Mouse (Mus musculus) neural tube, postnatal 0 days (tissue): ENCODE measurements around the gene Pptc7. TPM values are rescaled to one million over a fixed set of nuclear protein-coding genes. Genes with fewer than 3 reads are reported as not detected.

Experiments used
- polyA plus RNA-seq: library from polyadenylated mRNA; unstranded; fragments of >200 nt; fragmentation: Nextera tagmentation; extraction: Ambion mirVana; gene quantifications from 2 replicates; pipeline ENCODE4 v1.2.1, GENCODE M21; 2015

The Pptc7 gene
- polyA plus RNA-seq, result 10.6 and 12.1 TPM in 2 replicates

DNA sequence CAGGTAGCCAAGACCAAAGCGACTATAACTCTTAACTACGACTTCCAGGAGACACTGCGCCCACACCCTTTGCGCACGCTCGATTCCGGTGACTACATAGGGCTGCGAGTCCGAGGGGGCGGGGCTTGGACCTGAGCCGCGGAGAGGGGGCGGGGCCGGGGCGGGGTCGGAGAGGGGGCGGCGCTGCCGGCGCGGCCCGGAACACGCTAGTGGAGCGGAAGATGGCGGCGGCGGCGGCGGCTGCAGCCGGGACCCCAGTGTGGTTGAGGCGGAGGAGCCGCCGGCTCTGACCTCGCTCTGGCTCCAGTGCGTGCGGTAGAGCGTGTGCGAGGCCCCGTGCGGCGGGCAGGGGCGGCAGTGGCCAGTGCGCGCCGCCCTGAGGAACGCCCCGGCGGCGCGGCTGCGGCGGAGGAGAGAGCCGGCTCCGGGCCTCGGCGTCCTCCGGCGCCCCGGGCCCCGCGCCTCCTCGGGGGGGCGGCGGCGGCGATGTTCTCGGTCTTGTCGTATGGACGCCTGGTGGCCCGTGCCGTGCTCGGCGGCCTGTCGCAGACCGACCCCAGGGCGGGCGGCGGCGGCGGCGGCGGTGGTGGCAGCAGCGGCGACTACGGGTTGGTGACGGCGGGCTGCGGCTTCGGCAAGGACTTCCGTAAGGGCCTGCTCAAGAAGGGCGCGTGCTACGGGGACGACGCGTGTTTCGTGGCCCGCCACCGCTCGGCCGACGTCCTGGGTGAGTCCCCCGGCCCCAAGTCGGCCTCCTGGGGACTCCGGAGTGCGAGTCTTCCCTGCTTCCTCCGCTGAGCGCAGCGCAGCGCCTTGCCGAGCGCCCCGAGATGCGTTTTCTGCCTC, at the start of gene Pptc7:
Gene Pptc7, plus strand, starts transcription at position 183 of the 846 bp plus-strand sequence.

DNA sequence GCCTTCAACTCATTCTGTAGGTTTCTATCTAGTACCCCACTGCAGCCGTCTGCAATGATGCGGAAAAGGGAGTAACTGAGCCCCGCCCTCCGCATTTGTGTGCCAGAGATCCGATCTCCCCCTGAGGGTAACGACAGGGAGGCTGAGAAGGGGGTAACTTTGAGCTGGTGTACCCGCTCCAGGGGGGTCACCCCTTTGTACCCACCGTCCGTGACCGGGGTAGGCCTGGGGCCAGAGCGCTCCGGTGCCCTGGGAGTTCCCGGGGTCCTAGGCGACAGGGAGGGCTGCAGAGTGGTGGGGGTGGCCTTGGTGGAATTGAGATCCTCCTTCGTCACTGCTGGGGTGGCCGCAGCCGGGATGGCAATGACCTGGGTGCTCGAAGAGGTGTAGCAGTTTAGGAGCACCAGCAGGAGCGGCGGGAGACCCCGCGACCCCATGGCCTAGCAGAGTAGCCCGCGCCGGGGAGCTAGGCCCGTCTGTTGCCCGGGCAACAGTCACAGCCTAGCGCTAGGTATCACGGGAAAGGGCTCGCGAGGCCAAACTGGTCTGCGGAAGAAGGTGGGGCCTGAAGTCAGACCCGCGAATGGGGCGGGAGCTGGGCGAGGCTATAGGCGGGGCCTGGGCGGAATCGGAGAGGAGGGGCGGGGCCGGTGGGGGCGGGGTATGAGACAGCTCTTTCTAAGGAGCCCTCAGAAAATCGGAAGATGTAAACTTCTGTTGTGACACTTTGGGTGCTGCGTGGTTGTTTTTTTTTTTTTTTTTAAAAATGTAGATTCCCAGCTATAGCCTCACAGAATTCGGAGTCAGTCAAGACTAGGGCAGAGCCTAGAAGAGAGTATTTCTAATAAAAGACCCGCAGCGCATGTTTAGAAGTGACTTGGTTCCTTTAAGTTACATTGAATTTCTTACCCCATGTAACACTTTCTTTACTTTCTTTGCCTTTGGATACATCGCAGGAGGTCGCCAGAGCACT, 19.9 kb upstream of the Pptc7 start, which contains the start of gene Tctn1:
Gene Tctn1, minus strand, starts transcription at position 528 of the 973 bp plus-strand sequence.

DNA sequence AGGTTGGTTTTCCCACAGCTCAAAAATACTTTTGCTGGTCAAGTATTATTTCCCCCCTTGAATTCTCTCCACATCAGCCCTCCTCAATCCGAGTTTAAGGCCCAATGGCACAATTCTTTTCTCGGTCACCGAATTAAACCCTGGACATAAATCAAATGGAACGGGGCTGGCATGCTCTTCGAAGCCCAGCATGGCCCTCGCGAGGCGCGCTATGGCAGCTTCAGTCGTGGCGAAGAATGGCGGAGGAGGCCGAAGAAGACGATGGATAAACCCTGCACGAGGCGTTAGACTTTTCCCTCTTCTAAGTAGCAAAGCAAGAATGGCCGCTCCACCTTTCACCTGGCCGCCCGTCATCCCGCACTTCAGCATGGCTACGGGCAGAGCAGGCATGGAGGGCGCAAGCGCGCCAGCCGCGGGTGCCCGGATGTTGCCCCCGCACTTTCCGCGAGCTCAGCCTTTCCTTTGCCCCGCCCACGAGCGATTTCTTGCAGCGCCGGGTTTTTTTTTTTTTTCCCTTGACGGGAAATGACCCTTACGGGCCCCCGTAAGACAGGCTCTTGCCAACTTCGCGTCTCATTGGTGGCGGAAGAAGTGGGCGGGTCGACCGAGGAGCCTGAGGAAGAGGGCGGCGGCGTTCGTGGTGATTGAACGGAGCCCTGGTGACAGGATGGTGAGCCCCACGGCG, 69.8 kb downstream of the Pptc7 start, which contains the start of the genes Rad9b and Vps29:
Gene Rad9b, minus strand, starts transcription at position 427 of the 685 bp plus-strand sequence.
Gene Vps29, plus strand, starts transcription at position 563 of the 685 bp plus-strand sequence.

DNA sequence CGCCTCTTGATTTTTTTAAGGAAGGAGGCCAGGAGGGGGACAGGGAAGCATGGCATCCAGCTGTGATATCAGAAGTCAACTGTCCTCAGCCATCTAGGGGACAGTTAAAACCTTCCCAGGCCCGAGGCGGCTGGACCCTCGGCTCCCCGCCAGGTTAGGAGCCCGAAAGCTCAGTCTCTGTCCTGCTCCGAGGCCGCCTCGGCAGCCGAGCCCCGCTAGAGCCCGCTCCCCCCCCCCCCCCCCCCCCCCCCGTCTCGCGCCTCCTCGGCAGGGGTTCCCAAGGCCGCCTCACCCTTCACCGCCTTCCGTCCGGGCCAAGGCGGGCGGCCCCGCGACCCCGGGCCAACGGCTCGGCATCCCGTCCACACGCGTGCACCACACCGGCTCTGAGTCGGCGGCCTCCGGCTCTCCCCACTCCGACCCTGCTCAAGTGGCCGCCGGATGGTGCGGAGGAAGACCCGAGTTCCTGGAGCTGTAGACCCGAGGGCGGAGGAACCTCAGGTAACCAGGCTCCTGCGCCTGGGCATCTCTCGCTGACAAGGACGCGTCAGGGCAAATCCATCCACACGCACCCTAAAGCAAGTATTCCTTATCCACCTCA, 87.5 kb downstream of the Pptc7 start, which contains the start of gene Gpn3:
Gene Gpn3, plus strand, starts transcription at position 286 of the 601 bp plus-strand sequence.

DNA sequence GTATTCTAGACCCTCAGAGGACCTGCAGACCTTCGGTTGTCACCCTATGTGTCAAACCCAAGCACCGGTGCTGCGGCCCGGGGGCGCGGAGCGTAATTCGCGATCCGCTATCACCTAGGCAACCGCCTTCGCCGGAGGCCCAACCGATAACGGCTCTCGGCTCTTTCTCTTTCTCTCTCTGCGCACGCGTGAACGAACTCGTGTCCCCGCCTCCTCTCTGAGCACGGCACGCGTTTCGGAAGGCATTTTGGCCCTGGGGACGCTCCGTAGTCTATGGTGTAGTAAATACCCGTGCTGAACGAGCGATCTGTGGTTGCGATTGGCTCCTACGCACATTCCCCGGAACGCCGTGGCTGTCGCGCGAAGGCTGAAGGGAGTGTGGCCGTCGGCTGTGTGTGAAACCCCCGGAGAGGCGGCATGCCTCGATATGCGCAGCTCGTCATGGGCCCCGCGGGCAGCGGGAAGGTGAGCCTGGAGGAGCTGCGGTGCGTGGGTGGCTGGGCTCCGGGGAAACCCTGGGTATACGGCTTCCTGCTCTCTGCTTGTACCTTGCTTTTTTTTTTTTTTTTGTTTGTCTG, 88.1 kb downstream of the Pptc7 start, which contains the start of gene Fam216a:
Gene Fam216a, minus strand, starts transcription at position 173 of the 578 bp plus-strand sequence.

Other genes with a start within 250 kb of the Pptc7 start
- 14.2 and 15.9 TPM in 2 replicates for gene Cux2, start 234.3 kb upstream of the Pptc7 start, polyA plus RNA-seq
- gene Myl2, start 183.4 kb upstream of the Pptc7 start, polyA plus RNA-seq, result 3.4 and 6.2 TPM in 2 replicates
- 0.72 TPM in 1 of 2 replicates, not detected in the other for gene Ccdc63, start 143.5 kb upstream of the Pptc7 start, polyA plus RNA-seq
- 168 and 178 TPM in 2 replicates for gene Ppp1cc, start 126.1 kb upstream of the Pptc7 start, polyA plus RNA-seq
- gene Hvcn1, start 77.6 kb upstream of the Pptc7 start, polyA plus RNA-seq, result 0.79 and 1.2 TPM in 2 replicates
- 4.8 and 6.6 TPM in 2 replicates for gene Tctn1, start 19.9 kb upstream of the Pptc7 start, polyA plus RNA-seq
- 14.6 and 19.7 TPM in 2 replicates for gene Rad9b, start 69.9 kb downstream of the Pptc7 start, polyA plus RNA-seq
- 351 and 379 TPM in 2 replicates for gene Vps29, start 70.0 kb downstream of the Pptc7 start, polyA plus RNA-seq
- 43.7 and 48.2 TPM in 2 replicates for gene Gpn3, start 87.5 kb downstream of the Pptc7 start, polyA plus RNA-seq
- 146 and 148 TPM in 2 replicates for gene Fam216a, start 88.0 kb downstream of the Pptc7 start, polyA plus RNA-seq
- gene Arpc3, start 107.5 kb downstream of the Pptc7 start, polyA plus RNA-seq, result 128 and 133 TPM in 2 replicates
- gene Anapc7, start 137.3 kb downstream of the Pptc7 start, polyA plus RNA-seq, result 40.1 and 44.5 TPM in 2 replicates
- gene Atp2a2, start 217.9 kb downstream of the Pptc7 start, polyA plus RNA-seq, result 66.1 and 68.0 TPM in 2 replicates